Mouse (Mus musculus) brown adipose tissue, adult 24 weeks (tissue): ENCODE measurements around the gene Adamts13. TPM values are rescaled to one million over a fixed set of nuclear protein-coding genes. Genes with fewer than 3 reads are reported as not detected.

ENCODE experiments used
- H3K27ac ChIP-seq: fragments of 200-500 bp; replicated peaks from 2 replicates; pipeline ENCODE4 v1.5.1; 2012; ENCODE audit warnings: low read depth, mild to moderate bottlenecking, low read length
- H3K4me1 ChIP-seq: fragments of 200-500 bp; 2 replicates; pipeline ENCODE4 v1.6.1; 2012; ENCODE audit warnings: low read length, mixed read lengths; ENCODE audit not compliant: control insufficient read depth, insufficient read depth, insufficient read length
- H3K4me3 ChIP-seq: fragments of 200-500 bp; 2 replicates; pipeline ENCODE4 v1.5.1; 2012; ENCODE audit warnings: low read depth, mild to moderate bottlenecking, low read length, moderate library complexity; ENCODE audit not compliant: insufficient read depth
- polyA plus RNA-seq: library from polyadenylated mRNA; stranded (reverse); fragments of >200 nt; gene quantifications from 2 replicates; pipeline ENCODE4 v1.2.4, GENCODE M21; 2012; ENCODE audit not compliant: missing spikeins, insufficient read depth, insufficient read length

Gene Adamts13
- polyA plus RNA-seq, 1 experiment = not detected

DNA sequence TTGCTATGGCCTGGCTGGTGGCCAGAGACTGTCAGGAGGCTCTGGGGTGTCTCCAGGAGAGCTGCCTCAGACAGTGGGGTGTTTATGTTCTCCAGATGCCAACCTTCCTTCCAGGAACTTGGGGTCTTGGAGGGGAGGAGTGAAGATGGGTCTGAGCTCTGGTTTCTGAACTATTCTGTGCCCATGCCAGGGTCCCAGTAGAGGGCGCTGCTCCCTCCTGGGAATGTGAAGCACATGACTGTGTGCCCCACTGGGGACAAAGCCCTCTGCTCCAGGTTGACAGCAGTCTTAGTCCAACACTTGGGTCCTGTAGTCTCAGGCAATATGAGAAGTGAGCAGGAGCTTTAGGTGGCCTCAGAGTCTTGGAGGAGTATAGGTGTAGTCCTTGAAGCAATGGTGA is 66.1 kb downstream of the Adamts13 start:
- no peak overlapping the region for H3K4me3 ChIP-seq
- no peak overlapping the region for H3K27ac ChIP-seq
- peaks cover 3% of the 10 kb centered on the region; the same call in 1 of the 2 replicates for H3K4me1 ChIP-seq

DNA sequence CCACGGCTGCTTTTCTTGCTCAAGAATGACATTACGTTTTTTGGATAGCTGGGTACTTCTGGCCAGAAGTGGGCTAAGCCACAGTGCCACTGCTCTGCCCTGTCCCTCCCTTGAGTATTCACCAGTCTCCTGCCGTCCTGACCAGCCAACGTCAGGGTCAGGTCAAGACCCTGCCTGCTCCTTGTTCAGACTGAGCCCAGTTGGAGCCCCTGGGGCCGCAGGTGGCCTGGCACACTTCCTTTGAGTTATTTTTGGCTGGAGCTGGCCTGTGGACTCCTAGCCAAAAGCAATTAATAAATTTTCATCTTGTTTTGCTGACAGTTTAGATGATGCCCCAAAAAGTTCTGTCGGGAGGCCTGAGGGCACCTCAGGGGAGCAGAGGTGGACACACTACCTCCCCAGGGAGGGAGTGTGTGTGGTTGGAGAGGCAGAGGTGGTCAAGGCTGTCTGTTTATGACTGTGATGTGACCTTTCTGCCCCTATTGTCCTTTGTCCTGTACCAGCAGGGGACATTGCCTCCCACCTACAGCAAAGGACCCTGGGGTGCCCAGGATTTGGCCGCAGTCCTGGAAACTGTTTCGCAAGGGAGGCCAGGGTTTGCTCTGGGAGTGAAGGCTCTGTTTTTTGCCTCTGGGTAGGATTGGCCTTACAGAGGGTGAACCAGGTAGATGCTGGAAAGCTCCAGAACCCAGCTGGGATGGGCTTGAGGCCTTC is 69.1 kb downstream of the Adamts13 start:
- Histone ChIP-seq H3K27ac (peak overlapping the region; percentile 78), H3K4me1 (peaks cover 3% of the 10 kb centered on the region; the same call in 1 of the 2 replicates), H3K4me3 (no peak overlapping the region)

- no peak overlapping the region for H3K4me3 ChIP-seq
Observed at GRCm38 (mm10) chr2:27043461-27043860, 70.2 kb downstream of the Adamts13 start.

GRCm38 (mm10) chr2:27044166-27044565 is 71.0 kb downstream of the Adamts13 start:
- peaks cover 3% of the 10 kb centered on the region; the same call in 1 of the 2 replicates for H3K4me1 ChIP-seq
- H3K4me3 ChIP-seq = no peak overlapping the region
- H3K27ac ChIP-seq = no peak overlapping the region

More at GRCm38 (mm10) chr2:27043461-27043860, 70.2 kb downstream of the Adamts13 start:
- peaks cover 3% of the 10 kb centered on the region; the same call in 1 of the 2 replicates for H3K4me1 ChIP-seq
- no peak overlapping the region for H3K27ac ChIP-seq

GRCm38 (mm10) chr2:27044641-27045040 is 71.4 kb downstream of the Adamts13 start:
- H3K4me3 ChIP-seq = no peak overlapping the region
- H3K4me1 ChIP-seq = peaks cover 3% of the 10 kb centered on the region; the same call in 1 of the 2 replicates
- H3K27ac ChIP-seq = no peak overlapping the region

GRCm38 (mm10) chr2:27045979-27046770 is 73.0 kb downstream of the Adamts13 start:
- peaks cover 3% of the 10 kb centered on the region; the same call in 1 of the 2 replicates for H3K4me1 ChIP-seq
- H3K4me3 ChIP-seq = no peak overlapping the region
- no peak overlapping the region for H3K27ac ChIP-seq

DNA sequence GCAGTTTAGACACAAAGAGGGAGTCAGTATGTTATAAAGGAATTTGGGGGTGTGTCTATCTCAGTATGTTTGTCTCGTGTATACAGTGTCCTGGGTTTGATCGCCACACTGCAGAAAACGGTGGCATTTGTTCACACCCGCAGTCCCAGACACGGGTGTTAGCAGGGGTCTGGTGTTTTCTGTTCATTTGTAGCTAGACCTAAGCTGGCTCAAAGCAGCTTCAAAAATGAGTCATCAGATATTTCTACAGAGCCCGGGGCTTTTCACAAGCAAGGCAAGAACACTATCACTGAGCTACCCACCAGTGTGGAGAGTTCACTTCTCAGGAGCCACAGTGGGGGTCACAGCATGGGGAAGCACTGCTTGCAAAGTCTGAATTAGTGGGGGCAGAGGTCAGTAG is 76.2 kb downstream of the Adamts13 start:
- Histone ChIP-seq H3K27ac (no peak overlapping the region), H3K4me1 (no peaks in the 10 kb centered on the region; the same call in 1 of the 2 replicates), H3K4me3 (no peak overlapping the region)

DNA sequence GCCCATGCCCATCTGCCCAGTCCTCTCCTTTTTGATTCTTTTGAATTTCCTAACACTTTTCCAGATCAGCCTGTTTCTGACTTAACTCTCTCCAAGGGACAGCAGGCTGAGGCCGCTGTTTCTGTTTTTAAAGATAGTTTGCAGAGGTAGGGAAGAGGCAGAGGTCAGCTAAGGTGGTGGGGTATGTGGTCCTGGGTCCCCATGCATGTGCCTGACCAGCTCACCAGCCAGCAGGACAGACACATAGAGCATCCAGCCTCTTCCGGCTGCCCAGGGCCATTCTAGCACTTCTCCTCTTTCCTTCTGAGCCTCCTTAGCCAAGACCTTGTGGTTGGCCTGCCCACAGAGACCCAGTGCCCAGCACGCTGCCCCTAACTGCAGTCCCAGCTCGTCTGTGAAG is 85.0 kb downstream of the Adamts13 start:
- Histone ChIP-seq H3K4me1 (no peaks in the 10 kb centered on the region), H3K4me3 (no peak overlapping the region), H3K27ac (no peak overlapping the region)

DNA sequence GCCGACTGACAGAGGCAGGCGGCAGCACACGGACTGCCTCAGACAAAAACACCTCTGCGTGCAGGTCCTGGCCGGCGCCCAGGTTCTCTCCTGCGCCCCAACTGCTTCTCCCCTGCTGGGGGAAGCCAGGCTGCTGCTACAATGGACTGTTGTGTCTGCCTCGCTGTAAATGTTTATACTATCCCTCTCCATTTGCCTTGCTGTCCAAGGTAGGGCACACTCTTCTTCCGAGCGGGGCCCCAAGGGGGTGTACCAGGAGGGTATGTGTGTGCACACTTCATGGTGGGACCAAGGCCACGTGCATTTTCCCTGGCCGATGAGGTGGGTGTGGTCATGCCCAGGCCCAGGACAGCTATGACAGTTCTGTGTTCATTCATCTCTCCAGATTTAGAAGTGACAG is 85.5 kb downstream of the Adamts13 start:
- Histone ChIP-seq H3K27ac (no peak overlapping the region), H3K4me1 (no peaks in the 10 kb centered on the region), H3K4me3 (no peak overlapping the region)

DNA sequence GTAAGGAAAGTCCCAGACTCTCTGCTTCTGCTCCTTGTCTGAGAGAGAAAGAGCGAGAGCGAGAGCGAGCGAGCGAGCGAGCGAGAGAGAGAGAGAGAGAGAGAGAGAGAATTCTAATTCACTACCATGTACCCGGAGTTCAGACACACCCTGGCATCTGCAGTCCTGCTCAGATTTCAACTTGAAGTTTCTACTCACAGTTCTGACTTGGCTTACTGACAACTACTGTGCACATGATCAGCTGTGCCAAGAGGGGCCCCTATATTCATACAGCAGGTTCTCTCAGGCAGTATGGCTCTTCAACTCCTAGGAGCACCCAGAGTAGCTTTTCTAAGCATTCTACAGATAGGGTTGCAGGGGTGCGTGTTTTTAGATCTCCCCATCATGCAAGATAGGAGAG is 86.0 kb downstream of the Adamts13 start:
- Histone ChIP-seq H3K4me1 (no peaks in the 10 kb centered on the region), H3K4me3 (no peak overlapping the region), H3K27ac (no peak overlapping the region)

Other genes starting within 250 kb of the Adamts13 start
- not detected in 2 replicates for gene Abo, start 108.4 kb upstream of the Adamts13 start, polyA plus RNA-seq
- 7.0 and 8.8 TPM in 2 replicates for gene Surf6, start 70.5 kb upstream of the Adamts13 start, polyA plus RNA-seq
- 9.5 and 10.0 TPM in 2 replicates for gene Med22, start 62.7 kb upstream of the Adamts13 start, polyA plus RNA-seq
- 183 and 194 TPM in 2 replicates for gene Rpl7a, start 62.7 kb upstream of the Adamts13 start, polyA plus RNA-seq
- gene Surf2, start 57.0 kb upstream of the Adamts13 start, polyA plus RNA-seq = 25.6 and 26.8 TPM in 2 replicates
- 90.6 and 112 TPM in 2 replicates for gene Surf1, start 56.9 kb upstream of the Adamts13 start, polyA plus RNA-seq
- gene Surf4, start 39.5 kb upstream of the Adamts13 start, polyA plus RNA-seq = 50.3 and 61.2 TPM in 2 replicates
- not detected in 2 replicates for gene Stkld1, start 39.4 kb upstream of the Adamts13 start, polyA plus RNA-seq
- gene Rexo4, start 9.0 kb upstream of the Adamts13 start, polyA plus RNA-seq = 10.4 and 13.9 TPM in 2 replicates
- 16.9 and 21.4 TPM in 2 replicates for gene Cacfd1, start 36.5 kb downstream of the Adamts13 start, polyA plus RNA-seq
- gene Slc2a6, start 54.6 kb downstream of the Adamts13 start, polyA plus RNA-seq = not detected in 2 replicates
- gene Mymk, start 98.8 kb downstream of the Adamts13 start, polyA plus RNA-seq = not detected in 2 replicates
- not detected in 2 replicates for gene Adamtsl2, start 106.0 kb downstream of the Adamts13 start, polyA plus RNA-seq
- gene Fam163b, start 169.1 kb downstream of the Adamts13 start, polyA plus RNA-seq = not detected in 2 replicates
- gene Dbh, start 191.8 kb downstream of the Adamts13 start, polyA plus RNA-seq = not detected in 2 replicates